Mouse (Mus musculus): ENCODE data around the gene Tmem158. TPM values are rescaled to one million over a fixed set of nuclear protein-coding genes. Genes with fewer than 3 reads are reported as not detected.

Tmem158 gene
- polyA plus RNA-seq, 1 experiment from 2014 or later, result 21.8 TPM

DNA sequence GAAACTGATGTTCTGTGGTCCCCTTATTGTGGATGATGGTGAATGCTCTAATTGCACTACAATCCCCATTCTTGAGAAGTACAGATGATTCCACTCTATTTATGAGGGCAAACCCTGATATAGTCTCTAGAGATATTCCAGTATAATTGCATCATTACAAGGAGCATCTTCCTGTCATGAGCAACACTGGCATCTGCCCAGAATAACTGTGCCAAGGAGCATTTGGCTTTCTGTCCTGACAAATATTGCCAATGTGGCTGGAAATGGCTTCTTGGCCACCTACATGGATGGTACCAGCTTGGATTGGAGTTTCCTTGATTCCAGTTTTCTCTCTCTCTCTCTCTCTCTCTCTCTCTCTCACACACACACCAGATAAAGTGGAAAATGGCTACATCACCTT is 35.7 kb upstream of the Tmem158 start:
- Histone ChIP-seq H3K27ac (ENCODE audit: low read depth) (no peak overlapping the region), H3K9me3 (ENCODE audit: low read depth, low read length) (no peaks in the 10 kb centered on the region), H3K4me3 (ENCODE audit: low read depth, low read length) (no peak overlapping the region), H3K4me2 (no peak overlapping the region), H3K9ac (no peak overlapping the region), H3K27me3 (ENCODE audit: insufficient read depth, low read length) (no peaks in the 10 kb centered on the region), H3K36me3 (ENCODE audit: insufficient read depth) (no peaks in the 10 kb centered on the region), H3K4me1 (ENCODE audit: insufficient read depth) (no peaks in the 10 kb centered on the region)
- no peak for DNase-seq
- TF ChIP-seq CTCF (IDR thresholded peaks at IDR 0.05; ENCODE audit: low read depth), result no peak
- ATAC-seq (ENCODE audit: insufficient read depth), result no peak

- WGBS, result 60% methylated on average over 5 of the region's 5 CpGs
- Histone ChIP-seq H3K4me3 (ENCODE audit: low read depth, low read length) (no peak overlapping the region), H3K4me1 (ENCODE audit: insufficient read depth) (no peaks in the 10 kb centered on the region), H3K36me3 (ENCODE audit: insufficient read depth) (no peaks in the 10 kb centered on the region), H3K27me3 (ENCODE audit: insufficient read depth, low read length) (no peaks in the 10 kb centered on the region), H3K4me2 (no peak overlapping the region), H3K9ac (no peak overlapping the region), H3K27ac (ENCODE audit: low read depth) (no peak overlapping the region), H3K9me3 (ENCODE audit: low read depth, low read length) (no peaks in the 10 kb centered on the region)
- no peak for TF ChIP-seq CTCF (IDR thresholded peaks at IDR 0.05; ENCODE audit: low read depth)
- ATAC-seq (ENCODE audit: insufficient read depth) (no peak), DNase-seq (no peak)
These were observed 34.0 kb upstream of the Tmem158 start for GRCm38 (mm10) chr9:123294581-123294980.

DNA sequence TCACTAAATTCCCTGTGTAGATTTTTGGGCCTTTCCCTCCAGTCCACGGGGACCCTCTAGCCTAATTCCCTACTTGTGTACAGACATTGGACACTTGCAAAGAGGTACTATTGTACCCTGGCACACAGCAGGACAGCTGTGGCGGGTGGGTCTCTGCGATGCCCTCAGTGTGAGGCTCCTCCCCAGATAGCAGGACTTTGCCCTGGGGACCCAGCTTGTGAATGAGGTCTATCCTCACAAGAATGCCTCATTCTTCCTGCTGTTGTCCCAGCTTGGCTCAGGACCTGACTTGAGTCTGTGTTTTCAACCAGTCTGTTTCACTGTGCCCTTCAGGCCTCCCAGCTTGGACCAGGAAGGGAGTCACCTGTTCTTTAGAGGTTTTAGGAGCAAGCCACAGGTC is 27.8 kb upstream of the Tmem158 start:
- Histone ChIP-seq H3K36me3 (ENCODE audit: insufficient read depth) (no peaks in the 10 kb centered on the region), H3K4me2 (no peak overlapping the region), H3K27ac (ENCODE audit: low read depth) (no peak overlapping the region), H3K4me3 (ENCODE audit: low read depth, low read length) (no peak overlapping the region), H3K9ac (no peak overlapping the region), H3K9me3 (ENCODE audit: low read depth, low read length) (no peaks in the 10 kb centered on the region), H3K27me3 (ENCODE audit: insufficient read depth, low read length) (no peaks in the 10 kb centered on the region), H3K4me1 (ENCODE audit: insufficient read depth) (no peaks in the 10 kb centered on the region)
- no peak for TF ChIP-seq CTCF (IDR thresholded peaks at IDR 0.05; ENCODE audit: low read depth)
- WGBS, result 73% methylated on average over 3 of the region's 3 CpGs
- ATAC-seq (ENCODE audit: insufficient read depth) (no peak), DNase-seq (no peak)

GRCm38 (mm10) chr9:123285623-123286022 is 25.1 kb upstream of the Tmem158 start:
- Histone ChIP-seq H3K27me3 (ENCODE audit: insufficient read depth, low read length) (no peaks in the 10 kb centered on the region), H3K4me2 (no peak overlapping the region), H3K4me1 (ENCODE audit: insufficient read depth) (no peaks in the 10 kb centered on the region), H3K27ac (ENCODE audit: low read depth) (no peak overlapping the region), H3K36me3 (ENCODE audit: insufficient read depth) (no peaks in the 10 kb centered on the region), H3K9ac (no peak overlapping the region), H3K4me3 (ENCODE audit: low read depth, low read length) (no peak overlapping the region), H3K9me3 (ENCODE audit: low read depth, low read length) (no peaks in the 10 kb centered on the region)
- no peak for ATAC-seq (ENCODE audit: insufficient read depth)
- TF ChIP-seq CTCF (IDR thresholded peaks at IDR 0.05; ENCODE audit: low read depth), result no peak
- DNase-seq, result no peak
- WGBS, result 20% methylated on average over 4 of the region's 4 CpGs

DNA sequence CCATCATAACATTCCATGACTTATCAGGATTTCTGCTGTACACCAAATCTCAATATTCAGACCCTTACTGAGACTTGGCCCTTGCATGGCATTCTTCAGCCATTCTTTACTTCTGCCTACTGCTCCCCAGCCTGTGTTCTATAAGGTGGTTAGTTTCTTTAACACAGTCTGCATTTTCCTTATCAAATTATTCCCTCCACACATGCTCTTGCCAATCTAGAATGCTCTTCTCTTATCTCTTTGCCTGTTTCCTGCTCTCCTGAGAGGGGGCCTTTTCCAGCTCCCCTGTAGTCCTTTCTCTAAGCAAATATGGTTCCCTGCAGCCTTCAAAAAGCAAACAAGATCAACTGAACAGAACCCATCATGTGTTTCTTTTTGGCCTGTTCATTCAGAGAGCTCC is 20.2 kb upstream of the Tmem158 start:
- DNase-seq (no peak), ATAC-seq (ENCODE audit: insufficient read depth) (no peak)
- Histone ChIP-seq H3K4me2 (no peak overlapping the region), H3K27ac (ENCODE audit: low read depth) (no peak overlapping the region), H3K27me3 (ENCODE audit: insufficient read depth, low read length) (no peaks in the 10 kb centered on the region), H3K4me3 (ENCODE audit: low read depth, low read length) (no peak overlapping the region), H3K9me3 (ENCODE audit: low read depth, low read length) (no peaks in the 10 kb centered on the region), H3K4me1 (ENCODE audit: insufficient read depth) (no peaks in the 10 kb centered on the region), H3K9ac (no peak overlapping the region), H3K36me3 (ENCODE audit: insufficient read depth) (no peaks in the 10 kb centered on the region)
- no peak for TF ChIP-seq CTCF (IDR thresholded peaks at IDR 0.05; ENCODE audit: low read depth)

- Histone ChIP-seq H3K4me3 (ENCODE audit: low read depth, low read length) (no peak overlapping the region), H3K36me3 (ENCODE audit: insufficient read depth) (no peaks in the 10 kb centered on the region), H3K4me2 (no peak overlapping the region), H3K27me3 (ENCODE audit: insufficient read depth, low read length) (no peaks in the 10 kb centered on the region), H3K9me3 (ENCODE audit: low read depth, low read length) (no peaks in the 10 kb centered on the region), H3K27ac (ENCODE audit: low read depth) (no peak overlapping the region), H3K4me1 (ENCODE audit: insufficient read depth) (no peaks in the 10 kb centered on the region), H3K9ac (no peak overlapping the region)
- TF ChIP-seq CTCF (IDR thresholded peaks at IDR 0.05; ENCODE audit: low read depth), result no peak
- DNase-seq, result no peak
- ATAC-seq (ENCODE audit: insufficient read depth), result no peak
- WGBS, result 77% methylated on average over 2 of the region's 2 CpGs
These were observed 17.4 kb upstream of the Tmem158 start for GRCm38 (mm10) chr9:123278003-123278402.

GRCm38 (mm10) chr9:123275373-123275772 is 14.8 kb upstream of the Tmem158 start:
- no peak overlapping the region for H3K4me2 ChIP-seq
- no peaks in the 10 kb centered on the region for H3K36me3 ChIP-seq (ENCODE audit: insufficient read depth)
- no peak for TF ChIP-seq CTCF (IDR thresholded peaks at IDR 0.05; ENCODE audit: low read depth)
- no peaks in the 10 kb centered on the region for H3K9me3 ChIP-seq (ENCODE audit: low read depth, low read length)
- WGBS, result 90% methylated on average over 2 of the region's 2 CpGs
- H3K4me3 ChIP-seq (ENCODE audit: low read depth, low read length), result no peak overlapping the region
- ATAC-seq (ENCODE audit: insufficient read depth) (no peak), DNase-seq (no peak)
- H3K27ac ChIP-seq (ENCODE audit: low read depth), result no peak overlapping the region
- H3K27me3 ChIP-seq (ENCODE audit: insufficient read depth, low read length), result no peaks in the 10 kb centered on the region
- no peak overlapping the region for H3K9ac ChIP-seq
- H3K4me1 ChIP-seq (ENCODE audit: insufficient read depth), result no peaks in the 10 kb centered on the region

DNA sequence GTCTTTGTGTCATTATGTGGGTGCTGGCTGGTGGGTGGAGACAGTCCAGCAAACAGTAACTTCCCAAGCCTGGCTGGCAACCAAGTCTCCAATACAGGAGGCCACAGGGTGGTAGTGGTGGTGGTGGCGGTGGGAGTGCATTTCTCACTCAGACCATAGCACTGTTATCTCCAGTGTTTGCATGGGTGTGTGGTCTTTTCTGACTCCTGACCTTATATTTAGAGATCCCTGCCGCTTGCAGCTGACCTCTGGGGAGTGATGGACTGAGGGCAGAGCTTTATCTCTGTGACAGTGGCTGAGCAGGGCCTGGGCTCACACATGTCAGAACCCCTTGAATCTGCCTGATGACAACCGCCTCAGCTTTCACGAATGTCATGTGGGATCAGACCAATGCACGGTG is 14.1 kb upstream of the Tmem158 start:
- no peaks in the 10 kb centered on the region for H3K27me3 ChIP-seq (ENCODE audit: insufficient read depth, low read length)
- H3K36me3 ChIP-seq (ENCODE audit: insufficient read depth), result no peaks in the 10 kb centered on the region
- DNase-seq (no peak), ATAC-seq (ENCODE audit: insufficient read depth) (no peak)
- H3K4me3 ChIP-seq (ENCODE audit: low read depth, low read length), result no peak overlapping the region
- no peaks in the 10 kb centered on the region for H3K9me3 ChIP-seq (ENCODE audit: low read depth, low read length)
- TF ChIP-seq CTCF (IDR thresholded peaks at IDR 0.05; ENCODE audit: low read depth), result no peak
- no peak overlapping the region for H3K4me2 ChIP-seq
- WGBS, result 34% methylated on average over 5 of the region's 5 CpGs
- H3K9ac ChIP-seq, result no peak overlapping the region
- H3K4me1 ChIP-seq (ENCODE audit: insufficient read depth), result no peaks in the 10 kb centered on the region
- H3K27ac ChIP-seq (ENCODE audit: low read depth), result no peak overlapping the region

All from lung, embryonic 14.5 days (tissue).